Mouse (Mus musculus) neural tube, embryonic 11.5 days (tissue): Measurements from ENCODE around the gene Slc38a1. TPM values are rescaled to one million over a fixed set of nuclear protein-coding genes. Genes with fewer than 3 reads are reported as not detected.

ENCODE experiments used
- ATAC-seq: fragments of 200-750 bp; cut with Nextera tagmentation; 2 replicates; pipeline ENCODE4 v1.8.0; 2017; ENCODE audit warnings: moderate number of reproducible peaks, mild to moderate bottlenecking, moderate TSS enrichment, moderate library complexity; ENCODE audit not compliant: insufficient read depth, low FRiP score, low TSS enrichment
- DNase-seq: peaks from one replicate; pipeline ENCODE4 v3.0.0-alpha.2; 2015; ENCODE audit warnings: low spot score
- H3K27ac ChIP-seq: fragments of 300-500 bp; sonication (generic); 2 replicates; pipeline ENCODE4 v1.5.1; 2014; ENCODE audit warnings: low read depth, mild to moderate bottlenecking, low read length
- H3K27me3 ChIP-seq: fragments of 300-500 bp; sonication (generic); 2 replicates; pipeline ENCODE4 v1.6.1; 2014; ENCODE audit warnings: mild to moderate bottlenecking, low read length, mixed read lengths; ENCODE audit not compliant: control insufficient read depth, insufficient read depth
- H3K36me3 ChIP-seq: fragments of 300-500 bp; sonication (generic); 2 replicates; pipeline ENCODE4 v1.6.1; 2014; ENCODE audit warnings: mild to moderate bottlenecking, low read length, moderate library complexity, mixed read lengths; ENCODE audit not compliant: control insufficient read depth, insufficient read depth
- H3K4me1 ChIP-seq: fragments of 300-500 bp; sonication (generic); 2 replicates; pipeline ENCODE4 v1.6.1; 2014; ENCODE audit warnings: low read length, mixed read lengths; ENCODE audit not compliant: control insufficient read depth, insufficient read depth
- H3K4me2 ChIP-seq: fragments of 300-500 bp; sonication (generic); 2 replicates; pipeline ENCODE4 v1.6.1; 2014; ENCODE audit warnings: low read depth, mild to moderate bottlenecking, moderate library complexity
- H3K4me3 ChIP-seq: fragments of 300-500 bp; sonication (generic); 2 replicates; pipeline ENCODE4 v1.5.1; 2014; ENCODE audit warnings: low read depth, low read length
- H3K9ac ChIP-seq: fragments of 300-500 bp; sonication (generic); 2 replicates; pipeline ENCODE4 v1.6.1; 2014; ENCODE audit warnings: mild to moderate bottlenecking, low read length
- H3K9me3 ChIP-seq: fragments of 300-500 bp; sonication (generic); 2 replicates; pipeline ENCODE4 v1.6.1; 2016; ENCODE audit warnings: low read length; ENCODE audit not compliant: control insufficient read depth
- WGBS: fragments of 180-500 bp; shearing (Covaris S2); extraction: QIAGEN DNeasy Blood & Tissue Kit; methylation state at CpG from one replicate; pipeline ENCODE4 v1.1.7; 2014; 5-methylcytosine and 5-hydroxymethylcytosine counted together
- polyA plus RNA-seq: library from polyadenylated mRNA; unstranded; fragments of >200 nt; fragmentation: Nextera tagmentation; extraction: Ambion mirVana; gene quantifications from 2 replicates; pipeline ENCODE4 v1.2.1, GENCODE M21; 2014

Gene Slc38a1
- polyA plus RNA-seq, 1 experiment from 2014 or later: 124 TPM

DNA sequence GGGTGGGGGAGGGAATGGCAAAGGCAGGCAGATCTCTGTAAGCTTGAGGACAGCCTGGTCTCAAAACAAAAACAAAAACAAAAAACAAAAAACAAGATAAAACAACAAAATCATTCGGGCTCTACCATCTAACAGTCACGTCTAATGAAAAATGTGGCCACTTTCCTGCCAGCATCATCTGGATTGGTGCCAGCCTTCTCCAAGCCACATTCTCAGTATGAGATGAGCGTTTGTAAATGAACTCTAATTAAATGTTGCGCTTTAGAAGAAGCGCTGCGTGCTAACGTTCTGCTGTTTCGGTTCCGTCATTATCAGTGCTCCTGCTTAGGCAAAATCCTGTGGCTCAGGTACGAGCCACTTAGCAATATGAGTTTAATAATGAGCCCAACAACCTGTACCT, 9.8 kb upstream of the Slc38a1 start:
- no peak for DNase-seq
- no peaks in the 10 kb centered on the region for H3K9me3 ChIP-seq
- H3K4me1 ChIP-seq: no peaks in the 10 kb centered on the region
- H3K4me3 ChIP-seq: no peak overlapping the region
- WGBS: 93% methylated on average over 10 of the region's 10 CpGs
- H3K27ac ChIP-seq: no peak overlapping the region
- no peak overlapping the region for H3K4me2 ChIP-seq
- no peaks in the 10 kb centered on the region for H3K36me3 ChIP-seq
- H3K27me3 ChIP-seq: no peaks in the 10 kb centered on the region
- ATAC-seq: no peak
- H3K9ac ChIP-seq: no peak overlapping the region

DNA sequence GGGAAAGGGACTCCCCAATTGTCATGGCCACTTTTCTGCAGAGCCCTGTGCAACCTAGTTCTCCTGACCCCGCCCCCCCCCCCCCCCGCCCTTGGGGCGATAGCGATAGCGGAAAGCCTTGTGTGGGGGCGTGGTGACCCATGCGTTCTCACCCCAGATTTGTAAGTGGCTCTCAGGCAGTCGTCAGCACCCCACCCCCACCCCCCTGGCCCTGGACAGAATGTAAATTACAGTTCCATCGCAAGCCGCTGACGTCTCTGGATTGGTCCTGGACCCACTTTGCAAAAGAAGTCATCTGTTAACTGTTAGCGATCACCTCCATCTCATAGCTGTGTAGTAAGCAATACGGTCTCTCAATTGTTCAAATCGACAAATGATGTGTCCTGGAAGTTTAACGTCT, 4.7 kb upstream of the Slc38a1 start:
- Histone ChIP-seq H3K27ac (no peak overlapping the region), H3K4me1 (no peaks in the 10 kb centered on the region), H3K27me3 (no peaks in the 10 kb centered on the region), H3K36me3 (no peaks in the 10 kb centered on the region), H3K4me3 (no peak overlapping the region), H3K9me3 (no peaks in the 10 kb centered on the region), H3K4me2 (no peak overlapping the region), H3K9ac (no peak overlapping the region)
- WGBS: 37% methylated on average over 12 of the region's 15 CpGs
- DNase-seq (no peak), ATAC-seq (no peak)

GRCm38 (mm10) chr15:96641821-96642435, 785 bp downstream of the Slc38a1 start:
- WGBS: under 1% methylated on average over 31 of the region's 31 CpGs
- peaks cover 3% of the 10 kb centered on the region; the same call in 1 of the 2 replicates for H3K36me3 ChIP-seq
- H3K4me3 ChIP-seq: peak overlapping the region; percentile 85
- peak overlapping the region; percentile 72 for H3K4me2 ChIP-seq
- H3K27ac ChIP-seq: peak overlapping the region; percentile 99
- no peaks in the 10 kb centered on the region for H3K9me3 ChIP-seq
- peak; percentile 64 for DNase-seq
- peak overlapping the region; percentile 99 for H3K9ac ChIP-seq
- peaks cover 13% of the 10 kb centered on the region for H3K4me1 ChIP-seq
- no peak for ATAC-seq
- H3K27me3 ChIP-seq: no peaks in the 10 kb centered on the region

GRCm38 (mm10) chr15:96641111-96641820, 1.4 kb downstream of the Slc38a1 start:
- H3K4me2 ChIP-seq: peak overlapping the region; percentile 56
- ATAC-seq (peak; percentile 67), DNase-seq (peak; percentile 85)
- peak overlapping the region; percentile 99 for H3K27ac ChIP-seq
- WGBS: under 1% methylated on average over 63 of the region's 63 CpGs
- H3K9ac ChIP-seq: peak overlapping the region; percentile 96
- peaks cover 13% of the 10 kb centered on the region for H3K4me1 ChIP-seq
- H3K9me3 ChIP-seq: peaks cover 1% of the 10 kb centered on the region; the same call in 1 of the 2 replicates
- no peaks in the 10 kb centered on the region for H3K27me3 ChIP-seq
- peak overlapping the region; percentile 85 for H3K4me3 ChIP-seq
- peaks cover 5% of the 10 kb centered on the region for H3K36me3 ChIP-seq

- ATAC-seq (no peak), DNase-seq (peak; percentile 51)
- peaks cover 8% of the 10 kb centered on the region for H3K9me3 ChIP-seq
- peak overlapping the region; percentile 85 for H3K4me3 ChIP-seq
- peak overlapping the region; percentile 99 for H3K27ac ChIP-seq
- peaks cover 9% of the 10 kb centered on the region for H3K36me3 ChIP-seq
- no peaks in the 10 kb centered on the region for H3K27me3 ChIP-seq
- WGBS: 8% methylated on average over 16 of the region's 16 CpGs
- peak overlapping the region; percentile 56 for H3K4me2 ChIP-seq
- peak overlapping the region; percentile 96 for H3K9ac ChIP-seq
- H3K4me1 ChIP-seq: peaks cover 13% of the 10 kb centered on the region
Measured at GRCm38 (mm10) chr15:96640291-96640985, 2.3 kb downstream of the Slc38a1 start.

- DNase-seq (no peak), ATAC-seq (no peak)
- 77% methylated on average over 8 of the region's 8 CpGs for WGBS
- peaks cover 12% of the 10 kb centered on the region for H3K36me3 ChIP-seq
- no peaks in the 10 kb centered on the region for H3K27me3 ChIP-seq
- H3K4me2 ChIP-seq: peak overlapping the region; percentile 56
- H3K4me1 ChIP-seq: peaks cover 13% of the 10 kb centered on the region
- H3K9me3 ChIP-seq: peaks cover 8% of the 10 kb centered on the region
- no peak overlapping the region for H3K27ac ChIP-seq
- no peak overlapping the region; the same call in 1 of the 2 replicates for H3K9ac ChIP-seq
- peak overlapping the region; percentile 85; the same call in 1 of the 2 replicates for H3K4me3 ChIP-seq
Measured at GRCm38 (mm10) chr15:96639630-96640029, 3.1 kb downstream of the Slc38a1 start.

- DNase-seq (no peak), ATAC-seq (no peak)
- H3K27ac ChIP-seq: no peak overlapping the region
- no peaks in the 10 kb centered on the region for H3K27me3 ChIP-seq
- H3K4me2 ChIP-seq: no peak overlapping the region
- H3K9ac ChIP-seq: no peak overlapping the region
- H3K9me3 ChIP-seq: peaks cover 8% of the 10 kb centered on the region
- peaks cover 13% of the 10 kb centered on the region for H3K4me1 ChIP-seq
- H3K36me3 ChIP-seq: peaks cover 12% of the 10 kb centered on the region
- no peak overlapping the region for H3K4me3 ChIP-seq
- 80% methylated on average over 2 of the region's 2 CpGs for WGBS
Measured at GRCm38 (mm10) chr15:96638656-96639055, 4.1 kb downstream of the Slc38a1 start.

GRCm38 (mm10) chr15:96638173-96638572, 4.5 kb downstream of the Slc38a1 start:
- Histone ChIP-seq H3K9ac (no peak overlapping the region), H3K4me3 (no peak overlapping the region), H3K36me3 (peaks cover 16% of the 10 kb centered on the region), H3K4me2 (no peak overlapping the region), H3K27ac (no peak overlapping the region), H3K27me3 (no peaks in the 10 kb centered on the region), H3K4me1 (peaks cover 13% of the 10 kb centered on the region), H3K9me3 (peaks cover 8% of the 10 kb centered on the region)
- DNase-seq (no peak), ATAC-seq (no peak)
- 75% methylated on average over 10 of the region's 10 CpGs for WGBS
